Mouse (Mus musculus) CH12.LX (cell line): ENCODE measurements around the gene Gsc. TPM values are rescaled to one million over a fixed set of nuclear protein-coding genes. Genes with fewer than 3 reads are reported as not detected.

Source experiments
- DNase-seq: peaks from one replicate; pipeline ENCODE4 v3.0.0-alpha.2; 2013; ENCODE audit errors: extremely low read depth
- H3K27ac ChIP-seq: 2 replicates; pipeline ENCODE4 v1.5.1; 2012; ENCODE audit warnings: low read depth, mild to moderate bottlenecking, control low read depth, moderate library complexity; ENCODE audit not compliant: insufficient read depth
- H3K27me3 ChIP-seq: replicated peaks from 2 replicates; pipeline ENCODE3; 2012; ENCODE audit warnings: inconsistent platforms
- H3K36me3 ChIP-seq, 2 experiments: replicated peaks in 1 of 2; 2 replicates each; pipeline versions ENCODE3 to v1.6.1; 2012; ENCODE audit warnings: inconsistent platforms in 1 of 2, low read length in 1 of 2, mild to moderate bottlenecking in 1 of 2, mixed read lengths in 1 of 2, moderate library complexity in 1 of 2; ENCODE audit not compliant: control insufficient read depth in 1 of 2, insufficient read depth in 1 of 2
- H3K4me1 ChIP-seq, 2 experiments: 2 replicates each; pipeline ENCODE4 v1.6.1; 2012; ENCODE audit warnings: inconsistent platforms in 1 of 2, moderate library complexity in 1 of 2; ENCODE audit not compliant: insufficient read depth in 2 of 2, control insufficient read depth in 1 of 2
- H3K4me2 ChIP-seq: 2 replicates; pipeline ENCODE4 v1.6.1; 2012; ENCODE audit warnings: low read depth, mild to moderate bottlenecking, control low read depth; ENCODE audit not compliant: poor library complexity, insufficient read depth, severe bottlenecking
- H3K4me3 ChIP-seq, 3 experiments: fragments of 150-350 bp in 1 of 3; sonication (generic) in 1 of 3; replicated peaks in 1 of 3; 2 replicates each; pipeline versions ENCODE3 to v1.5.1; 2011 to 2012; ENCODE audit warnings: low read depth in 2 of 3, low read length in 2 of 3, mild to moderate bottlenecking in 2 of 3, moderate library complexity in 2 of 3, control low read depth in 1 of 3, improper control_type of control experiment in 1 of 3, inconsistent platforms in 1 of 3, mixed read lengths in 1 of 3; ENCODE audit not compliant: poor library complexity in 1 of 3
- H3K79me2 ChIP-seq: replicated peaks from 2 replicates; pipeline ENCODE4 v1.6.1; 2012; ENCODE audit warnings: mild to moderate bottlenecking, moderate library complexity; ENCODE audit not compliant: control insufficient read depth, poor library complexity, insufficient read depth, severe bottlenecking; ENCODE audit errors: extremely low read depth
- H3K9ac ChIP-seq: 2 replicates; pipeline ENCODE4 v1.6.1; 2012; ENCODE audit warnings: low read depth, mild to moderate bottlenecking, control low read depth, moderate library complexity; ENCODE audit not compliant: insufficient read depth
- H3K9me3 ChIP-seq: replicated peaks from 2 replicates; pipeline ENCODE3; 2012; ENCODE audit warnings: low read length, inconsistent platforms, mixed read lengths
- BHLHE40 ChIP-seq: IDR thresholded peaks from 2 replicates; pipeline ENCODE4 v1.6.1; 2011; ENCODE audit warnings: mild to moderate bottlenecking, low read depth, low read length, improper control_type of control experiment
- CHD2 ChIP-seq: IDR thresholded peaks from 2 replicates; pipeline ENCODE4 v1.6.1; 2011; ENCODE audit warnings: low read length, improper control_type of control experiment
- E2F4 ChIP-seq: IDR thresholded peaks from 2 replicates; pipeline ENCODE4 v1.6.1; 2011; ENCODE audit warnings: low read depth, low read length, improper control_type of control experiment; ENCODE audit not compliant: insufficient replicate concordance
- ELF1 ChIP-seq: IDR thresholded peaks from 2 replicates; pipeline ENCODE4 v1.6.1; 2014; ENCODE audit warnings: low read depth, mild to moderate bottlenecking, inconsistent platforms, low read length, improper control_type of control experiment
- EP300 ChIP-seq: IDR thresholded peaks from 2 replicates; pipeline ENCODE4 v1.6.1; 2011; ENCODE audit warnings: low read length, improper control_type of control experiment
- GABPA ChIP-seq: IDR thresholded peaks from 2 replicates; pipeline ENCODE4 v1.6.1; 2012; ENCODE audit warnings: low read depth, low read length, improper control_type of control experiment, inconsistent platforms; ENCODE audit not compliant: insufficient replicate concordance
- JUND ChIP-seq: conservative IDR thresholded peaks from 2 replicates; pipeline ENCODE4 v1.6.1; 2011; ENCODE audit warnings: low read depth, low read length, improper control_type of control experiment
- MAZ ChIP-seq: IDR thresholded peaks from 2 replicates; pipeline ENCODE4 v1.6.1; 2012; ENCODE audit warnings: low read depth, mild to moderate bottlenecking, inconsistent platforms, low read length, improper control_type of control experiment, moderate library complexity
- MXI1 ChIP-seq: IDR thresholded peaks from 2 replicates; pipeline ENCODE4 v1.6.1; 2011; ENCODE audit warnings: mild to moderate bottlenecking, low read depth, low read length, improper control_type of control experiment
- NRF1 ChIP-seq: IDR thresholded peaks from 2 replicates; pipeline ENCODE4 v1.6.1; 2014; ENCODE audit warnings: low read depth, mild to moderate bottlenecking, inconsistent platforms, low read length, improper control_type of control experiment, moderate library complexity
- PAX5 ChIP-seq: IDR thresholded peaks from 2 replicates; pipeline ENCODE4 v1.6.1; 2012; ENCODE audit warnings: low read length, inconsistent platforms, mixed read lengths
- SMC3 ChIP-seq: IDR thresholded peaks from 2 replicates; pipeline ENCODE4 v1.6.1; 2011; ENCODE audit warnings: low read depth, low read length, improper control_type of control experiment
- TBP ChIP-seq: conservative IDR thresholded peaks from 2 replicates; pipeline ENCODE4 v1.6.1; 2011; ENCODE audit warnings: low read depth, low read length, improper control_type of control experiment
- TCF12 ChIP-seq: IDR thresholded peaks from 2 replicates; pipeline ENCODE4 v1.6.1; 2014; ENCODE audit warnings: low read depth, mild to moderate bottlenecking, inconsistent platforms, low read length, improper control_type of control experiment
- UBTF ChIP-seq: IDR thresholded peaks from 2 replicates; pipeline ENCODE4 v1.6.1; 2012; ENCODE audit warnings: low read depth, mild to moderate bottlenecking, inconsistent platforms, low read length, improper control_type of control experiment, moderate library complexity
- USF1 ChIP-seq: IDR thresholded peaks from 2 replicates; pipeline ENCODE4 v1.6.1; 2014; ENCODE audit warnings: low read depth, mild to moderate bottlenecking, inconsistent platforms, low read length, improper control_type of control experiment
- ZC3H11A ChIP-seq: IDR thresholded peaks from 2 replicates; pipeline ENCODE4 v1.6.1; 2012; ENCODE audit warnings: low read depth, mild to moderate bottlenecking, inconsistent platforms, low read length, improper control_type of control experiment
- dilution Hi-C: fragments of 300-500 bp; cut with MboI; formaldehyde crosslinking; loops from 2 replicates; pipeline ENCODE4 v1.14.3; 2020; ENCODE audit warnings: low sequenced_read_pairs; ENCODE audit not compliant: extremely low pct_unique_long_range_greater_than_20kb, extremely low pct_ligation_motif_present
- in situ Hi-C: fragments of 300-500 bp; cut with MboI; formaldehyde crosslinking; loops from 3 replicates; pipeline ENCODE4 v1.14.3; 2019; ENCODE audit warnings: low sequenced_read_pairs, low pct_ligation_motif_present, low pct_unique_long_range_greater_than_20kb, mixed read lengths
- polyA plus RNA-seq: library from polyadenylated mRNA; unstranded; fragments of >175 nt; gene quantifications from 2 replicates; pipeline ENCODE4 v1.2.1, GENCODE M21; 2012; ENCODE audit warnings: low read depth; ENCODE audit not compliant: insufficient read length
- total RNA-seq, 2 experiments: library from RNA; depleted of rRNA; stranded (reverse); fragments of 300-350 nt in 1 of 2; fragments of >200 nt in 1 of 2; gene quantifications; 2 replicates each; pipeline ENCODE4 v1.2.3; 2012 to 2014

Gene Gsc
- total and polyA plus RNA-seq, 3 experiments, result not detected

GRCm38 (mm10) chr12:104507911-104508310 is 34.8 kb upstream of the Gsc start:
- in situ Hi-C loops, result no loop called here
- no peak overlapping the region for H3K4me3 ChIP-seq
- H3K27me3 ChIP-seq, result peaks cover 76% of the 10 kb centered on the region
- no peak for DNase-seq
- H3K36me3 ChIP-seq, result no peaks in the 10 kb centered on the region
- no peak overlapping the region for H3K4me2 ChIP-seq
- no peak for TF ChIP-seq E2F4
- TF ChIP-seq MXI1, result no peak
- TF ChIP-seq JUND, result no peak
- TF ChIP-seq, all 38 proteins: peak for 0
- H3K9ac ChIP-seq, result no peak overlapping the region
- no peaks in the 10 kb centered on the region for H3K9me3 ChIP-seq
- no peak overlapping the region for H3K27ac ChIP-seq
- no peaks in the 10 kb centered on the region for H3K4me1 ChIP-seq
- dilution Hi-C loops, result no loop called here
- no peaks in the 10 kb centered on the region for H3K79me2 ChIP-seq

GRCm38 (mm10) chr12:104492009-104492408 is 18.9 kb upstream of the Gsc start:
- H3K27ac ChIP-seq, result no peak overlapping the region
- no peaks in the 10 kb centered on the region for H3K9me3 ChIP-seq
- no peak for DNase-seq
- peaks cover 94% of the 10 kb centered on the region for H3K27me3 ChIP-seq
- H3K9ac ChIP-seq, result no peak overlapping the region
- in situ Hi-C loops (no loop called here), dilution Hi-C loops (no loop called here)
- no peak overlapping the region for H3K4me3 ChIP-seq
- no peaks in the 10 kb centered on the region for H3K36me3 ChIP-seq
- H3K79me2 ChIP-seq, result no peaks in the 10 kb centered on the region
- no peaks in the 10 kb centered on the region for H3K4me1 ChIP-seq
- H3K4me2 ChIP-seq, result no peak overlapping the region
- TF ChIP-seq TCF12 (no peak), USF1 (no peak), MAZ (no peak), SMC3 (no peak), NRF1 (no peak), GABPA (no peak), CHD2 (no peak), EP300 (no peak), PAX5 (no peak), ELF1 (no peak), ZC3H11A (no peak), BHLHE40 (no peak), TBP (no peak), UBTF (no peak)
- TF ChIP-seq, all 38 proteins: peak for 0
